Mouse (Mus musculus) C2C12 (cell line): ENCODE measurements around the gene Ssh3.

ENCODE experiments used
- CEBPB ChIP-seq: IDR thresholded peaks from one replicate; pipeline ENCODE4 v1.6.1; 2011; ENCODE audit warnings: low read depth, mild to moderate bottlenecking, control low read depth, moderate library complexity
- CTCF ChIP-seq: IDR thresholded peaks from one replicate; pipeline ENCODE4 v1.5.1; 2011; ENCODE audit not compliant: control insufficient read depth, insufficient read depth, insufficient read length
- FOSL1 ChIP-seq: IDR thresholded peaks from one replicate; pipeline ENCODE4 v1.8.0; 2011; ENCODE audit warnings: mild to moderate bottlenecking, low read length; ENCODE audit not compliant: poor library complexity, insufficient read depth, severe bottlenecking
- MAX ChIP-seq: IDR thresholded peaks from one replicate; pipeline ENCODE4 v1.6.1; 2011; ENCODE audit warnings: mild to moderate bottlenecking, control low read depth
- MYOD1 ChIP-seq: IDR thresholded peaks from one replicate; pipeline ENCODE4 v1.6.1; 2011; ENCODE audit warnings: low read depth; ENCODE audit not compliant: control insufficient read depth, insufficient read length
- MYOG ChIP-seq: IDR thresholded peaks from one replicate; pipeline ENCODE4 v1.6.1; 2011; ENCODE audit not compliant: control insufficient read depth, insufficient read length; ENCODE audit errors: extremely low read depth
- USF1 ChIP-seq: IDR thresholded peaks from one replicate; pipeline ENCODE4 v1.6.1; 2011; ENCODE audit warnings: low read depth, mild to moderate bottlenecking, control low read depth, moderate library complexity

DNA sequence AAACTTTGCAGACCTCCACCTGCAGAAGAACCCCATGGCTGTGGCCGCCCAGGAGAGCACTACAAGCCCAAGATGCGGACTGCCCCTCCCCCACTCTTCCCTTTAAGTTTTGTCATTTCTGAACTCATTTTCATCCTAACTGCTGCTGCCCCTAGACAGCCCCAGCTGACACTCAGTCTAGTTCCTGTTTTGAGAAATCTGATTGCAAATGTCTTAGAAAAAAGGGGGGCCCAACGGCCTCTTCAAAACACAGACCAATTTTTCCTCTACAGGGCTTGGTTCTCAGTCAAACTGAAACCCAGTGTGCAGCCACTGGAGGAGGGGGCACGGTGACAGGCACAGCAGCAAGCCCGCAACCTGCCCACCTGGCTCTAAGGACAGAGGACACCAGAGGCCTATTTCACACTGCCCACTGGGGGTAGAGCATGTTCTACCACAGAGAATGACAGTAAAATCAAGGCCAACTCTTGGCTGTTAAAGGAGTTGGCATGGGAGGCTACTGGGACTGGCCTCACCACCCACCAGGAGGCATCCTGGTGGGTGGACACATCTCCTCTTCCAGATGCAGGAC, 35.4 kb upstream of the Ssh3 start:
- TF ChIP-seq USF1 (no peak), CTCF (no peak), MYOD1 (no peak), CEBPB (no peak), FOSL1 (no peak), MYOG (no peak), MAX (no peak)
